Mouse (Mus musculus): ENCODE data around the gene Enah. TPM values are rescaled to one million over a fixed set of nuclear protein-coding genes. Genes with fewer than 3 reads are reported as not detected.

The Enah gene
- polyA plus RNA-seq, 1 experiment from 2014 or later: 24.4 TPM

GRCm38 (mm10) chr1:181980017-181980719 is 39.6 kb downstream of the Enah start:
- H3K27me3 ChIP-seq (ENCODE audit: insufficient read depth, poor library complexity, severe bottlenecking): no peaks in the 10 kb centered on the region
- no peaks in the 10 kb centered on the region for H3K9me3 ChIP-seq
- peaks cover 16% of the 10 kb centered on the region for H3K4me1 ChIP-seq (replicated peaks)
- H3K27ac ChIP-seq: no peak overlapping the region
- no peak overlapping the region for H3K4me3 ChIP-seq
- H3K36me3 ChIP-seq: peaks cover 28% of the 10 kb centered on the region
- WGBS: 84% methylated on average over 14 of the region's 14 CpGs
- no peak for DNase-seq (ENCODE audit: low spot score)

GRCm38 (mm10) chr1:181975510-181975909 is 44.3 kb downstream of the Enah start:
- Histone ChIP-seq H3K4me1 (replicated peaks) (peaks cover 25% of the 10 kb centered on the region), H3K27ac (no peak overlapping the region), H3K9me3 (no peaks in the 10 kb centered on the region), H3K36me3 (0 out of 2 replicates have a peak, but pooled peaks cover 11% of the 10 kb centered on the region), H3K27me3 (ENCODE audit: insufficient read depth, poor library complexity, severe bottlenecking) (no peaks in the 10 kb centered on the region), H3K4me3 (no peak overlapping the region)
- no peak for DNase-seq (ENCODE audit: low spot score)
- 80% methylated on average over 3 of the region's 3 CpGs for WGBS

DNA sequence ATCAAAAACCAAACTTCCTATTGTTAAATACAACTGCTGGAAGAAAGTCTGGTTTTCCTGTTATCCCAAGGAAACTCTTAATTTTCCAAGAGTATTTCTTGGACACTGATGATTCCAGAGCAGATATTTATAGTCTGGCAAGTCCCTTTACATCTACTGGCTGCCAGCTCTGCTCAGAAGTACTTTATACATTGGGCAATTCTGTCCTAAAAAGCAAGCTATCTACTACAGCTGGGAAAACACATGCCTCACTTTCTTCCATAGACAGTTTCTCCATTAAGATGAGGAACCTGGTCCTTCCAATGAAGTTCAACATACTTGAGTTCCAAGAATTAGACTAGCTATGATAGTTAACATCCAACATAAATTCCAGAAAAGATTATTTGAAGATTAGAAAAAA is 44.9 kb downstream of the Enah start:
- H3K4me3 ChIP-seq: no peak overlapping the region
- H3K27ac ChIP-seq: no peak overlapping the region
- H3K4me1 ChIP-seq (replicated peaks): peaks cover 26% of the 10 kb centered on the region
- no peaks in the 10 kb centered on the region for H3K9me3 ChIP-seq
- no peak for DNase-seq (ENCODE audit: low spot score)
- no peaks in the 10 kb centered on the region for H3K27me3 ChIP-seq (ENCODE audit: insufficient read depth, poor library complexity, severe bottlenecking)
- 0 out of 2 replicates have a peak, but pooled peaks cover 11% of the 10 kb centered on the region for H3K36me3 ChIP-seq

DNA sequence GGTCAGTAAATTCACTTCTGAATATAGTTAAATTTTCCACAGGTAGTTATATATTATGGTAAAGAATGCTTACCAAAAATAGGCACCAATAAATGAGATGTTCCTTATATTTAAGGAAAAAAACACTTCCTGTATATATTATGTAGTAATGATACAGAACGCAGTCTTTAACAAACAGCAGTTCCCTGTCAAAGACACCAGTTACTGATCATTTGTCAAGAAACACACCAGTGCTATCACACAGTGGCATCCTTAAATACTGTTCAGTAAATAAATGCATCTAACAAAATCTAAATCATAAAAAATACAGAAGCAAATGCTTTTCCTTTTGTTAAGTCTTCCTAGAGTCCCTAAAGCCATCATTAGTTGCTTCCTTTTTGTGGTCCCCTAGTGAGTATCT is 54.5 kb downstream of the Enah start:
- H3K4me3 ChIP-seq: no peak overlapping the region
- DNase-seq (ENCODE audit: low spot score): no peak
- H3K36me3 ChIP-seq: peaks cover 18% of the 10 kb centered on the region
- no peaks in the 10 kb centered on the region for H3K9me3 ChIP-seq
- H3K4me1 ChIP-seq (replicated peaks): no peaks in the 10 kb centered on the region
- H3K27ac ChIP-seq: no peak overlapping the region
- H3K27me3 ChIP-seq (ENCODE audit: insufficient read depth, poor library complexity, severe bottlenecking): no peaks in the 10 kb centered on the region
- whole genome bisulfite sequencing: 95% methylated on average over 1 of the region's 1 CpGs

GRCm38 (mm10) chr1:181963827-181964226 is 56.0 kb downstream of the Enah start:
- H3K27me3 ChIP-seq (ENCODE audit: insufficient read depth, poor library complexity, severe bottlenecking): no peaks in the 10 kb centered on the region
- H3K27ac ChIP-seq: no peak overlapping the region
- H3K36me3 ChIP-seq: peaks cover 31% of the 10 kb centered on the region
- no peak overlapping the region for H3K4me3 ChIP-seq
- H3K4me1 ChIP-seq (replicated peaks): no peaks in the 10 kb centered on the region
- WGBS: 82% methylated on average over 3 of the region's 3 CpGs
- DNase-seq (ENCODE audit: low spot score): no peak
- H3K9me3 ChIP-seq: no peaks in the 10 kb centered on the region

- DNase-seq (ENCODE audit: low spot score): no peak
- Histone ChIP-seq H3K36me3 (peaks cover 33% of the 10 kb centered on the region), H3K9me3 (no peaks in the 10 kb centered on the region), H3K27ac (no peak overlapping the region), H3K27me3 (ENCODE audit: insufficient read depth, poor library complexity, severe bottlenecking) (no peaks in the 10 kb centered on the region), H3K4me3 (no peak overlapping the region), H3K4me1 (replicated peaks) (no peaks in the 10 kb centered on the region)
- 97% methylated on average over 4 of the region's 4 CpGs for WGBS
Measured at GRCm38 (mm10) chr1:181963351-181963750, 56.4 kb downstream of the Enah start.

DNA sequence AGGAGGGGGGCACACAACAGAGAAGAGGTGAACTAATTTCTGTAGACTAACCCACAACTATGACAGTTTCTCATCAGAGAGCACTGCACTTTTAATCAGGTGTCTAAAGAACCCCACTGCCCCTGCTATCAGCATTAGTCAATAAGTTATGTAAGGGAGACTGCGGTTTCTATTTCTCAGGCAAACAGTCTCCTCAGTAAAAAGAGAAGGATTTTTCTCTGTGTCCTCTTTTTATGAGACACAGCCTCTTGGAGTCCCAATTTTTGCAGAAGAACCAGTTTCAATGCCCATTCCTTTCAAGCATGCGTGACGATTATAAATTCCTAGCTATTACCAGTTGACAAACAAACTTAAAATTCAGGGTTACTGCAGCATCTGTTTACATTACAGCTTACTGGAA is 59.4 kb downstream of the Enah start:
- Histone ChIP-seq H3K4me3 (no peak overlapping the region), H3K36me3 (peaks cover 61% of the 10 kb centered on the region), H3K27ac (no peak overlapping the region), H3K27me3 (ENCODE audit: insufficient read depth, poor library complexity, severe bottlenecking) (no peaks in the 10 kb centered on the region), H3K4me1 (replicated peaks) (no peaks in the 10 kb centered on the region), H3K9me3 (no peaks in the 10 kb centered on the region)
- WGBS: 96% methylated on average over 3 of the region's 3 CpGs
- DNase-seq (ENCODE audit: low spot score): no peak

- Histone ChIP-seq H3K27ac (no peak overlapping the region), H3K4me3 (no peak overlapping the region), H3K27me3 (ENCODE audit: insufficient read depth, poor library complexity, severe bottlenecking) (no peaks in the 10 kb centered on the region), H3K36me3 (peaks cover 68% of the 10 kb centered on the region), H3K4me1 (replicated peaks) (no peaks in the 10 kb centered on the region), H3K9me3 (no peaks in the 10 kb centered on the region)
- whole genome bisulfite sequencing: 94% methylated on average over 1 of the region's 1 CpGs
- no peak for DNase-seq (ENCODE audit: low spot score)
Measured at GRCm38 (mm10) chr1:181958392-181958791, 61.4 kb downstream of the Enah start.

DNA sequence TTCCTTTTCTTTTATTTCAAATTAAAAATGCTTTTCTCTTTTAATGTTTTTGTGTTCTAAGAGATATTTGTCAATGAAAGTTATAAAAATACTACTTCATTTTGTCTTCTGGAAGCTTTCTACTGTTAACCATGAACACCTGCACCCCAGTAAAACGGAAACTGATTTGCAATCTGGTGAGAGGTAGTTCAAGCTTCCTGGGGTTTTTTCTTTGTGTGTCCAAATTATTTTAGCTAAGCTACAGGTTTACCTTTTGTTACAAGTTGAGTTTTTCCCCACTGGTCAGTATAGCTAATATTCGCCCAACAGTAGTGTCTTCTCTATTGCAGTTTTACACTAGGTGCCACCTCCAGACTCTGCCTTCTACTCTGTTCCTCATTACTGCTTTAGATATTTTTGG is 62.1 kb downstream of the Enah start:
- H3K4me3 ChIP-seq: no peak overlapping the region
- no peaks in the 10 kb centered on the region for H3K9me3 ChIP-seq
- H3K27me3 ChIP-seq (ENCODE audit: insufficient read depth, poor library complexity, severe bottlenecking): no peaks in the 10 kb centered on the region
- WGBS: 96% methylated on average over 2 of the region's 2 CpGs
- no peak for DNase-seq (ENCODE audit: low spot score)
- H3K27ac ChIP-seq: no peak overlapping the region
- H3K36me3 ChIP-seq: peaks cover 73% of the 10 kb centered on the region
- no peaks in the 10 kb centered on the region for H3K4me1 ChIP-seq (replicated peaks)

GRCm38 (mm10) chr1:181953547-181953946 is 66.2 kb downstream of the Enah start:
- Histone ChIP-seq H3K4me3 (no peak overlapping the region), H3K4me1 (replicated peaks) (no peaks in the 10 kb centered on the region), H3K9me3 (no peaks in the 10 kb centered on the region), H3K36me3 (peaks cover 62% of the 10 kb centered on the region), H3K27ac (no peak overlapping the region), H3K27me3 (ENCODE audit: insufficient read depth, poor library complexity, severe bottlenecking) (no peaks in the 10 kb centered on the region)
- DNase-seq (ENCODE audit: low spot score): no peak

DNA sequence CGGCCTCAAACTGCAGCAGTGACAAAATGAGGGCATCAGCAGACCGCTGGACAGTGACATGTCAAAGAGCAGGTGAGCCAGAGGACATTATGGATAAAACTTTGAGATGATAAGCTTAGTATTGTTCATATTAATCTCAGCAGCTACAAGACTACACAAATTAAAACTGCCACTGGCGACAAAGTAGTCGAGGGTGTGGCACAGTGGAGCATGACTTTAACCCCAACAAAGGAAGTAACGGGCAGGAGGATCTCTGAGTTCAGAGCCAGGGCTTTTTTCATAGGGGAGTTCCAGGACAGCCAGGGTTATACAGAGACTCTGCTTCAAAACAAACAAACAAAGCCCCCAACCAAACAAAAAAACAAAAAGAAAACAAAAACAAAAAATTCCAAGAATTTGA is 68.5 kb downstream of the Enah start:
- WGBS: 77% methylated on average over 5 of the region's 5 CpGs
- DNase-seq (ENCODE audit: low spot score): no peak
- Histone ChIP-seq H3K9me3 (no peaks in the 10 kb centered on the region), H3K4me3 (no peak overlapping the region), H3K27me3 (ENCODE audit: insufficient read depth, poor library complexity, severe bottlenecking) (no peaks in the 10 kb centered on the region), H3K27ac (no peak overlapping the region), H3K36me3 (peaks cover 53% of the 10 kb centered on the region), H3K4me1 (replicated peaks) (no peaks in the 10 kb centered on the region)

GRCm38 (mm10) chr1:181950721-181951120 is 69.1 kb downstream of the Enah start:
- no peak for DNase-seq (ENCODE audit: low spot score)
- Histone ChIP-seq H3K27ac (no peak overlapping the region), H3K4me1 (replicated peaks) (no peaks in the 10 kb centered on the region), H3K4me3 (no peak overlapping the region), H3K36me3 (peaks cover 53% of the 10 kb centered on the region), H3K27me3 (ENCODE audit: insufficient read depth, poor library complexity, severe bottlenecking) (no peaks in the 10 kb centered on the region), H3K9me3 (no peaks in the 10 kb centered on the region)
- WGBS: 95% methylated on average over 9 of the region's 9 CpGs

DNA sequence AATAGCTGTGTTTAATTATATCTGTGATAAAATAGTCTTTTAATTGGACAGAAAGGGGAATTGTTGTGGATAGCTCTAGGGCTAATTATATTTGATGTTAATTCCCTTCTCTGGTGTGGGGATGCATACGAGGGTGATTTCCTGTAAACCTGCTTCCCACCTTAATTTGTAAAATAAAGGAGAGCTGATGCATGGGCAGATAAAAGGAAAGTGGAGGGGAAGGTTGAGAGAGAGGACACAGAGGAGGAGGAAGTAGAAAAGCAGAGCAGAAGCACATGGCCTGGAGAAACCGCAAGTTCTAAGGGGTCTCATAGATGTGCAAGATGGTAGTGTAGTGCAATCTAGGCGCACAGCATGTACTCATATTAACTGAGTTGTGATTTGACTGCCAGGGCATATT is 71.6 kb downstream of the Enah start:
- Histone ChIP-seq H3K27me3 (ENCODE audit: insufficient read depth, poor library complexity, severe bottlenecking) (no peaks in the 10 kb centered on the region), H3K36me3 (peaks cover 48% of the 10 kb centered on the region), H3K4me1 (replicated peaks) (no peaks in the 10 kb centered on the region), H3K9me3 (no peaks in the 10 kb centered on the region), H3K27ac (no peak overlapping the region), H3K4me3 (no peak overlapping the region)
- 95% methylated on average over 3 of the region's 3 CpGs for whole genome bisulfite sequencing
- no peak for DNase-seq (ENCODE audit: low spot score)

- 68% methylated on average over 2 of the region's 2 CpGs for WGBS
- H3K4me1 ChIP-seq (replicated peaks): no peaks in the 10 kb centered on the region
- no peak for DNase-seq (ENCODE audit: low spot score)
- peaks cover 6% of the 10 kb centered on the region for H3K36me3 ChIP-seq
- H3K27me3 ChIP-seq (ENCODE audit: insufficient read depth, poor library complexity, severe bottlenecking): no peaks in the 10 kb centered on the region
- no peak overlapping the region for H3K4me3 ChIP-seq
- no peak overlapping the region for H3K27ac ChIP-seq
- no peaks in the 10 kb centered on the region for H3K9me3 ChIP-seq
Measured at GRCm38 (mm10) chr1:181937064-181937463, 82.7 kb downstream of the Enah start.

Measured in hindbrain, embryonic 10.5 days (tissue).